Mouse (Mus musculus) heart, adult 2 months (tissue): Measurements from ENCODE around the gene Ppm1n.

ENCODE experiments used
- CTCF ChIP-seq: fragments of 200-600 bp; IDR thresholded peaks from 2 replicates; pipeline ENCODE4 v1.8.1; 2022; ENCODE audit warnings: antibody characterized with exemption, mild to moderate bottlenecking, moderate library complexity
- EP300 ChIP-seq: fragments of 200-500 bp; IDR thresholded peaks from 2 replicates; pipeline ENCODE4 v1.6.1; 2011; ENCODE audit warnings: low read depth, low read length, control low read depth; ENCODE audit not compliant: insufficient read depth
- POLR2A ChIP-seq: fragments of 200-500 bp; IDR thresholded peaks from 2 replicates; pipeline ENCODE4 v1.6.1; 2011; ENCODE audit warnings: mild to moderate bottlenecking, low read depth, low read length, control low read depth; ENCODE audit not compliant: insufficient read depth

DNA sequence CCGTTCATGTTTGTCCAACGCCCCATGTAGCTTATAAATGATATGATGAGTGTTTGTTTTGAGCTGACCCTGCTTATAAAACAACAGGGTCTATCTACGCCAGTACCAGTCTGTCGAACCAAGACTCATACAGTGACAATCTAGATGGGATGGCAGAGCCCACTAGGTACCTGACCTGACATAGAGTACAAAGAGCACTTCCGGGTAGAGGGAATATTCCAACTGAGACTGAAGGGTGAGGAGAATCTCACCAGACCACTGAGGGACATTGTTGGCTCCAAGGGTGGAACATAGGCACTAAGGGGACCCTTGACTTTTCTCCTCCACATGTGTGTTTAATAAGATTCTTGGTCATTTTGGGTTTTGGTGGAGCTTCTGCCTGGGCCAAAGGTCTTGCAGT lies 50.5 kb downstream of the Ppm1n start:
- TF ChIP-seq POLR2A (no peak), CTCF (no peak), EP300 (no peak)
